Mouse (Mus musculus): ENCODE measurements around the gene Mpzl3.

Mpzl3 gene

GRCm38 (mm10) chr9:45046973-45047372, 8.0 kb upstream of the Mpzl3 start:
- no peak for DNase-seq

DNA sequence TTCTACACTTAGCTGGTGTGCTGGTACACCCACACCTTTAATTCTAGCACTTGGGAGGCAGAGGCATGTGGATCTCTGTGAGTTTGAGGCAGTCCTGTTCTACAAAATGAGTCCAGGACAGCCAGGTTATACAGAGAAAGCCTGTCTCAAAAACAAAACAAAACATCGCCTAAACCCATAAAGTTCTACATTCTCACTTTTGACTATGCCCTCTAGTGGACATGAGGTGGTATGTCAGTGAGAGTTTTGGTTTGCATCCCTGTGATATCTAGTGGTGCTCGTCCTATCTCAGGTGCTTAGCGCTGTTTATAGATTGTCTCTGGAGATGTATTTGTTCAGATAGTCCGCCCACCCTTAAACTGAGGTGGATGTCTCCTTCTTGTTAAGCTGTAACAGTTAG, 6.5 kb upstream of the Mpzl3 start:
- peak; percentile 51 to 52 for DNase-seq

DNA sequence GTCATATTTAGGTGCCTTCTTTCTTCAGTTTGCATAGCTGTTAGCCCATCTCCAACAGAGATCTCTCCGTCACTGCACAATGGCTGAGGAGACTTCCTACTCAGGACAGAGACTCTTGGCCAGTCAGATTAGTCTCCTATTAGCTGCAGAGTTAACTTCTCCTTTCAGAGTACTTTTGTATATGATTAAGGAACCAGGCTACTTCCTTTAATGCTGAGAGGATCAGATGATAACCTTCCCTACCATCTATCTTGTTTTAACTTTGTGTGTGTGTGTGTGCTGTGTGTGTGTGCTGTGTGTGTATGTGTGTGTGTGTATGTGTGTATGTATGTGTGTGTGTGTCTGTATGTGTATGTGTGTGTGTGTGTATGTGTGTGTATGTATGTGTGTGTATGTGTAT, 5.3 kb upstream of the Mpzl3 start:
- no peak for DNase-seq

GRCm38 (mm10) chr9:45050301-45050700, 4.7 kb upstream of the Mpzl3 start:
- no peak for DNase-seq

- DNase-seq: no peak
Observed at GRCm38 (mm10) chr9:45058304-45058940, 3.4 kb downstream of the Mpzl3 start.

DNA sequence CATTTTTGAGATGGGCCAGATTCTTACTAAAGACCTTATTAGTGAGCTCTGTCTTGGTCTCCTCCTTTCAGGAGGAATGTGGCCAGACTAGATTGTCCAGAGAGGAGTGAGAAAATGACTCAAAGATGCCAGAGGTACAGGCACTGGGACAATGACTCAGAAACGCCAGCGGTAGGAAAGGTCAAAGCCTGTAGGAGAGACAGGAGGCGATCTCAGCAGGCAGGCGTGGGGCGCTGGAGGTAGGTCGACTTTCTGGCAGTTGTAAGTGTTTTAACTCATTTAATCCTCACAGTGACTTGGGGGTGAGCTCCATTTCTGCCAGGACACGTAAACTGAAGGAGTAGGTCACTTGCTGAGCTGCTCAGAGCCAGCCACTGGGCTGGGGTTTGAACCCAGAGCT, 5.2 kb downstream of the Mpzl3 start:
- DNase-seq: peak in 1 of 2 experiments; percentile 41

DNA sequence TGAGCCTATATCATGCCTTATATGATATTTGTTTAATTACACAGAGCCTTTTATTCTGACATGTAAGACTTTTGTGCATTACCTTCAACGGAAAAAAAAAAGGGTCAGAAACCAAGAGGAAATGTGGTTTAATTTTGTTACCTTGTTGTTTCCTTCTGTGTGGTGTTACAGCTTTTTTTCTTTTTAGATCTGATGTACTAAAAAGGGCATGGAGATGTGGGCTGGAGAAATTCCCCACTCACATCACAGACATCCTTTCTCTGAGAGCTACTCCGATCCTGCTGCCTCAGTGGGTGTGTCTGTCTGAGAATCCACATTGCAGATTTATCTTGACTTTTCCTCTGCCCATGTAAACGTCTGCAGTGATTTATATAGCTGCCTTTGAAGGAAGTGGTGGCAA, 7.7 kb downstream of the Mpzl3 start:
- DNase-seq: no peak

- no peak for DNase-seq
Observed at GRCm38 (mm10) chr9:45064421-45064820, 9.4 kb downstream of the Mpzl3 start.

- no peak for DNase-seq
Observed at GRCm38 (mm10) chr9:45066735-45067134, 11.7 kb downstream of the Mpzl3 start.

- DNase-seq: no peak
Observed at GRCm38 (mm10) chr9:45071800-45072199, 16.8 kb downstream of the Mpzl3 start.

GRCm38 (mm10) chr9:45077859-45078258, 22.9 kb downstream of the Mpzl3 start:
- DNase-seq: no peak

DNA sequence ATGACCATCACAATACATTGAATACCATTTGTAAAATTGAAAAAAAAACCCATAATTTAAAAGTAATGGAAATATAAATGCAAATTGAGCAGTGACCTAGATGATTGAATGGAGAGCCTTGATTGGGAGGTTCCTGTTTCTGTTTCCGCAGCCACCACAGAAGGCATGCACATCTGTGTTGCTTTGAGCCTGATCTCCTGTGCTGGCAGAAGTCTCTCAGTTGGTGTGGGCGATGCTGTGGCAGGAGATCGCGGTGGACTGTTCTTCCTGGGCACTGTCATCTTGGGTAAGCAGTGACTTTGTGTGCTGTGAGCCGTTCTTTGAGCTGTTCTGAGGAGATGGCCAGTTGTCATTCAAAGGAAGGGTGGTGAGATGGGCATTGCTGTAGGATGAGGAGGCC, 24.0 kb downstream of the Mpzl3 start, which contains the start of gene Jaml:
Gene Jaml, plus strand, starts transcription at position 173 of the 400 bp plus-strand sequence.
- DNase-seq: no peak

DNA sequence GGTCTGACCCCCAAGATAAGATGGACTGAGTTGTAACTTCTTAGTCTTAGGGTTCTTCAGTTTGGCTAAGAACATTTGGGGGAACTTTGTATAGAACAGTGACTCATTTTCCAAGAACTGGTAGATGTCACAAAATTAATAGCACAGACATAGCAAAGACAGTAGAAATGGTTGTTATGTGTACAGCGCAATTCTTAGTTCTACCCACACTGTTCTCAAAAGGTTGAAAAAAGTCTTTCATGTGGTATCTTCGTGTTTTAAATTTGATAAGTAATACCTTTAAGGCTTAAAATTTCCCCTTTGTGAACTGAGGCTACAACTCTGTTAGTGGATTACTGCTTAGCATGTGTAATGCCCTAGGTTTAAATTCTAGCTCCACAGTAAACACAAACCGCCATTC, 28.1 kb downstream of the Mpzl3 start:
- no peak for DNase-seq

- DNase-seq: no peak
Observed at GRCm38 (mm10) chr9:45084556-45084955, 29.6 kb downstream of the Mpzl3 start.

DNA sequence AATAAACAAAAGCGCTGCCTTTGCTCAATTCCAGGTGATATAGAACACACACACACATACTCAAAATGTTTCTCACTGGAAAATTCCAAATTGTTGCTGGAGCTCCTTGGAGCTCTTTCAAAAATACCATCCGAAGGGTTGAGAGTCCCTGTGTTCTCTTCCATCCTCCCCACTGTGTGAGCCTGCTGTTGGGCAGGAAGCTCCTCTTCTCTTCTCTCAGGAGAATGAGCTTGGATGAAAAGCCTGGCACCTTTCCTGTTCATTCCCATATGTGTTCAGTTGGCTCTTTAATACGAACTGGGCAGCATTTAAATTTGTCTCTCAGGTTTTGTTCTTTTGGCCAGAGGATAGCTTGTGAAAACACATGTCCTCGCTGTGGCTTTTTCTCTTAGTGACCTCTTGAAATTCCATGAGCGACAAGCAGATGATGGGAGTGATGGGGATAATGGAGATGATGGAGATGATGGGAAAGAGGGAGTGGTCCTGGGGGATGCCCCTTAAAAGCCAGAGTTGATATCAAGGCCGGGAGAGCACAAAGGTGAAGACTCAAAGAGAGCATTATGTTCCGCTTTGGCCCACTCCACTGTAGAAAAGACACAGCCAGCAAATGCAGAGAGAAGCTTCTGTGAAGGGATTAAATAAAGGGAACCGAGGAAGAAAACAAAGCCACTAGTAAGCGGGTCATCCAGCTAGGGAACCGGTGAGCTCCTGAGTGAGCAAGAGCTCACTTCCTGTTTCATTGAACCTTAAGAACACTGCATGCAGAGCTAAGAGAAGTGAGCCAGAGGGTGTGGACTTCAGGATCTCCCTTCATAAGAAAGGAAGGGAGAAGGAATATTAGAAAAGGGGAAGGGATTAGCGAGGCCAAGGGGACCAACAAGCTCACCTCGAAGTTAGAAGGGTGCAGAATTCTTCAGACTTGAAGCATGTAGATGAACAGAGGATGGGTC, 31.0 kb downstream of the Mpzl3 start:
- peak; percentile 86 to 95 for DNase-seq

DNA sequence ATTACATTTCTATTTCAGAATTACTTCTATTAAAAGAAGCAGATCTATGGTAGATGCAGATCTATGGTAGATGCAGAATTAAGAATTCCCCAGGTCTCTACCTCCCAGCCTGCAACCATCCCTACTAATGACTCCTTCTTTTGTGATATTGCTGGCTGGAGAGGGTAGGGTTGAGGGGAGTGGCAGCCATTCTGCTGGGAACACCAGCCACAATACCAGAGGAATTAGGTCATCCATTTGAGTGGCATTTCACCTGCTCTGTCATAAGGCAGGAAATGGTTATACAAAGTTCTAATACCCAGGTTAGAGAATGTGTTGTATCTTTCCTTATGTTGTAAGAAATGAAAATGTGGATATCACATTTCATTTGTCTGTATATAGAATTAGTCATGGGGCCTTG, 33.1 kb downstream of the Mpzl3 start:
- no peak for DNase-seq

DNA sequence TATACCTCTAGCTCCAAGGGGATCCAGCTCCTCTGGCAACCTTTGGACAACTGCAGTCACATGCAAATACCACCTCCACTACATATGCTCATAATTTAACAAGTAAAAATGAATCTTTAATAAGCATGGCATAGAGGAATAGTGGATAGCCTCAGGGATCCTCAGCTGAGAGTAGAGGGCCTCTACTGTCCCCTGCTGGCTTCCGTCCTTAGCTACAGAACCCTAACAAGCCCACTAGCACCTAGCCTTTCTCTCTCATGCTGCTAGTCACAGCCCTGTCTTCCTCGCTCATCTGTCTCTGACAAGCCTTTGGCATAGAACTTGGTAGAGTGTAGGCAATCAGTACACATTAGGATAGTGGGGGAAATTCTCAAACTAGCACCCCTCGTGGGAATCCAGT, 35.8 kb downstream of the Mpzl3 start:
- no peak for DNase-seq

DNA sequence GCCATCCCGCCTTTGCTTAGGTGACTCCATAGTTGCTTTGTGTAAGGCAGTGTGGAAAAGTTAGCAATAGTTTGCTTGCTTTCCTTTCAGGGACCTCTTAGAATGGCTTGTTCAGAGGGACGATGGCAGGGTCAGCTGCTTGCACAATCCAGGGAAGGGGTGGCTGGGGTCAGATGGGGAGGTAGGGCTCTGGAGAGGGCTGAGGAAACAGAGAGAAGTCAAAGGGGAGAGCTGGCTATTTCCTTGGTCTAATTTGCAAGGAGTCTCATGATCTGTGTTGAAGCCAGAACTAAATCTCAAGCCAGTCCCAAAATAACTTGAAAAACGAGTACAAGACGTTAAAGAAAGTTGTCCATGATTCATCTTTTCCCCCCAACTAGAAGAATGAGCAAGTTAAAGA, 37.7 kb downstream of the Mpzl3 start:
- no peak for DNase-seq

DNA sequence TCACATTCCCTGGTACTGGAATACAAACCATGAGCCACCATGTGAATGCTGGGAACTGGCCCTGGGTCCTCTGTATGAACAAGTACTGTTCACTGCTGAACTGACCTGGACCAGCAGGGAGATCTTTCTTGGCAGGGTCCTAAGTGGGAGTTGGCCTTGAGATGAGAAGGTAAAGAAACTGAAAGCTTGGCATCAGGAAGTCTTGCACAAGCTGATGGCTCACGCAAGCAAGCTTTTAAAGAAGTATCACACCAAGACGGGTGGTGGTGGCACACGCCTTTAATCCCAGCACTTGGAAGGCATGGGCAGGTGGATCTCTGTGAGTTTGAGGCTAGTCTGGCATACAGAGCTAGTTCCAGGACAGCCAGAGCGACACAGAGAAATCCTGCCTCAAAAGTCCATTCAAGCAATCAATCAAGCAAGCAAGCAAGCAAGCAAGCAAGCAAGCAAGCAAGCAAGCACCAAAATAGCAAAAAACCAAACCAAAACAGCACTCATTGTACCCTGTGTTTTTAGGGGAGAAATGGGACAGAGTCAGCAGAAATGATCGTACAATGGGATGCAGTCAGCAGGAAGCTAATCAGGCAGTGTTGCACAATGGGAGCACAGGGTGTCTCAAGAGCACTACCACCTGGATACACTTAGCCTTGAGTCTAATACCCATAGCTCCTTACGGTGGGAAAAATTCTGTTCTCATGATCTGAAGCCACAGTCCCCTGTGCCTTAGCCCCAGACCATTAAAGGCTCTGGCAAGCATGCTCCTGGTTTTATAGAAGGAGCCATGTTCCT, 40.4 kb downstream of the Mpzl3 start:
- DNase-seq: no peak

GRCm38 (mm10) chr9:45097877-45098276, 42.9 kb downstream of the Mpzl3 start:
- no peak for DNase-seq

GRCm38 (mm10) chr9:45098426-45098825, 43.4 kb downstream of the Mpzl3 start:
- no peak for DNase-seq

DNA sequence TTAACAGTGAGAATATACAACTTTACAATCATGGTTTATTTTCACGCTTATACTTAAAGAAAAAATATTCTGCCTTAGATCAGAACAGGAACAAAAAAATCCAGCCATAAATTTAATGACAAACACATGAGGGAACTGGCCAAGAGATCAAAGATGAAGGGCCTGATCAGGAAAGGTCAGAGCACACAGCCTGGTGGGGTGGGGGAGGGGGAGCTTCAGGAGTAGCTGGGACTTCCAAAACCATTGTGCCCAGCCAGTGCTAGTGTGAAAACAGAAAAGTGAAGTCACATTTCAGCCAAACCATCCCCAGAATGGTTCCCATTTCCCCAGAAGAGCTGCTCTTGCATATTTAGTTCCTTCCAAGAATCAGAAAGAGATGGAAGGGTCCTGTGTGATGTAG, 47.5 kb downstream of the Mpzl3 start:
- DNase-seq: no peak

GRCm38 (mm10) chr9:45103211-45103979, 48.4 kb downstream of the Mpzl3 start:
- no peak for DNase-seq
